In genomic region chr3:107579466-107579865, GRCm38 (mm10) we compare ENCODE assay signal across 9 mouse cellular contexts. TPM values are rescaled to one million over a fixed set of nuclear protein-coding genes. Genes with fewer than 3 reads are reported as not detected.
DNase-seq lines count a peak whose midpoint lies in the region; ATAC-seq lines count a peak whose summit lies in the region.
"Had no signal": no experiment of that assay in that cellular context is flagged by ENCODE, and none has a peak within 500 bp of the region (broad histone marks: within the 10 kb centered on the region; RNA-seq: fewer than 3 reads in every experiment).

No protein-coding gene starts in this region.

- no peak overlapping the region for H3K4me2 ChIP-seq in midbrain, embryonic 15.5 days
- no peak overlapping the region for H3K4me2 ChIP-seq in midbrain, embryonic 14.5 days (ENCODE audit: low read length)

- peaks cover 32% of the 10 kb centered on the region for H3K4me1 ChIP-seq in midbrain, embryonic 10.5 days
- H3K4me1 ChIP-seq in midbrain, embryonic 15.5 days = peaks cover 9% of the 10 kb centered on the region
- H3K4me1 ChIP-seq in midbrain, embryonic 14.5 days (ENCODE audit: control insufficient read depth, insufficient read depth, low read length) = peaks cover 6% of the 10 kb centered on the region; the same call in 1 of the 2 replicates

- H3K4me3 ChIP-seq in midbrain, embryonic 10.5 days = no peak overlapping the region
- no peak overlapping the region for H3K4me3 ChIP-seq in midbrain, embryonic 15.5 days
- H3K4me3 ChIP-seq in midbrain, embryonic 14.5 days (replicated peaks; ENCODE audit: low read depth, low read length) = no peak overlapping the region
- H3K4me3 ChIP-seq: megakaryocyte, embryonic 14.5 days had no signal

- DNase-seq in midbrain, embryonic 10.5 days (ENCODE audit: low spot score) = peak; percentile 71
- DNase-seq in NIH3T3 (ENCODE audit: low read depth) = peak; percentile 77
- peak; percentile 73 to 80 for DNase-seq in cerebellum, adult 18-20 months
- DNase-seq in frontal cortex, postnatal 25 days (ENCODE audit: low spot score in 2 of 2) = peak; percentile 53 to 70
- peak; percentile 72 to 86 for DNase-seq in left cerebral cortex, adult 18-20 months (ENCODE audit: low spot score in 2 of 2)
- peak; percentile 88 for DNase-seq in midbrain, embryonic 14.5 days

- WGBS in midbrain, embryonic 10.5 days = 6% methylated on average over 4 of the region's 4 CpGs
- 2% methylated on average over 4 of the region's 4 CpGs for WGBS in midbrain, embryonic 15.5 days
- WGBS in midbrain, embryonic 14.5 days = 4% methylated on average over 4 of the region's 4 CpGs

- no peak overlapping the region for H3K27ac ChIP-seq in midbrain, embryonic 10.5 days (replicated peaks)
- H3K27ac ChIP-seq in midbrain, embryonic 15.5 days = no peak overlapping the region
- no peak overlapping the region for H3K27ac ChIP-seq in midbrain, embryonic 14.5 days (replicated peaks; ENCODE audit: low read depth, low read length)

- no peak overlapping the region for H3K9ac ChIP-seq in midbrain, embryonic 15.5 days
- no peak overlapping the region for H3K9ac ChIP-seq in midbrain, embryonic 14.5 days (replicated peaks; ENCODE audit: low read length)

- no peaks in the 10 kb centered on the region for H3K36me3 ChIP-seq in midbrain, embryonic 10.5 days
- no peaks in the 10 kb centered on the region for H3K36me3 ChIP-seq in midbrain, embryonic 15.5 days (replicated peaks)
- H3K36me3 ChIP-seq in midbrain, embryonic 14.5 days (ENCODE audit: control insufficient read depth, insufficient read depth, low read length) = no peaks in the 10 kb centered on the region

- peaks cover 68% of the 10 kb centered on the region for H3K27me3 ChIP-seq in midbrain, embryonic 10.5 days (ENCODE audit: low read depth, poor library complexity, severe bottlenecking)
- H3K27me3 ChIP-seq in midbrain, embryonic 15.5 days (replicated peaks) = peaks cover 48% of the 10 kb centered on the region
- H3K27me3 ChIP-seq in midbrain, embryonic 14.5 days (ENCODE audit: control insufficient read depth, insufficient read depth, low read length) = peaks cover 53% of the 10 kb centered on the region

- H3K9me3 ChIP-seq in midbrain, embryonic 10.5 days (replicated peaks) = no peaks in the 10 kb centered on the region
- no peaks in the 10 kb centered on the region for H3K9me3 ChIP-seq in midbrain, embryonic 15.5 days
- H3K9me3 ChIP-seq in midbrain, embryonic 14.5 days (ENCODE audit: control insufficient read depth, low read length) = no peaks in the 10 kb centered on the region
- H3K9me3 ChIP-seq: megakaryocyte, embryonic 14.5 days had no signal

- no peak for ATAC-seq in midbrain, embryonic 15.5 days (replicated peaks)
- no peak for ATAC-seq in midbrain, embryonic 14.5 days (ENCODE audit: low FRiP score, low TSS enrichment)
- no peak for ATAC-seq in inflammation-experienced regulatory T-cells, adult 6 months

RNA-seq across cellular contexts. Expression of gene Alx3, which starts 15.4 kb away (rescaled TPM):
- polyA plus RNA-seq in midbrain, embryonic 10.5 days (2016; fragmentation: Nextera tagmentation; extraction: Ambion mirVana) = 4.9 and 6.7 TPM in 2 replicates
- 1.0 and 1.2 TPM in 2 replicates for polyA plus RNA-seq in midbrain, embryonic 15.5 days (2015; fragmentation: Nextera tagmentation; extraction: Ambion mirVana)
- 1 to 10 TPM; 2.0 to 2.5 TPM for total RNA-seq in left cerebral cortex, adult 18-20 months (2021)
- polyA plus RNA-seq in midbrain, embryonic 14.5 days (2014; fragmentation: Nextera tagmentation; extraction: Ambion mirVana) = 0.74 TPM in 1 of 2 replicates, not detected in the other
- not detected for polyA plus RNA-seq in inflammation-experienced regulatory T-cells, adult 6 months (2017; shearing (Covaris generic))

RNA-seq across cellular contexts. Expression of gene Ubl4b, which starts 24.6 kb away (rescaled TPM):
- 0.12 TPM in 1 of 2 replicates, not detected in the other for polyA plus RNA-seq in midbrain, embryonic 10.5 days (2016; fragmentation: Nextera tagmentation; extraction: Ambion mirVana)
- not detected in 2 replicates for polyA plus RNA-seq in midbrain, embryonic 15.5 days (2015; fragmentation: Nextera tagmentation; extraction: Ambion mirVana)
- not detected for total RNA-seq in left cerebral cortex, adult 18-20 months (2021)
- polyA plus RNA-seq in midbrain, embryonic 14.5 days (2014; fragmentation: Nextera tagmentation; extraction: Ambion mirVana) = not detected in 2 replicates
- polyA plus RNA-seq in inflammation-experienced regulatory T-cells, adult 6 months (2017; shearing (Covaris generic)) = not detected

RNA-seq across cellular contexts. Expression of gene Gm10961, which starts 51.7 kb away (rescaled TPM):
- polyA plus RNA-seq in midbrain, embryonic 10.5 days (2016; fragmentation: Nextera tagmentation; extraction: Ambion mirVana) = not detected in 2 replicates
- not detected in 2 replicates for polyA plus RNA-seq in midbrain, embryonic 15.5 days (2015; fragmentation: Nextera tagmentation; extraction: Ambion mirVana)
- total RNA-seq in left cerebral cortex, adult 18-20 months (2021) = not detected
- polyA plus RNA-seq in midbrain, embryonic 14.5 days (2014; fragmentation: Nextera tagmentation; extraction: Ambion mirVana) = not detected in 2 replicates
- not detected for polyA plus RNA-seq in inflammation-experienced regulatory T-cells, adult 6 months (2017; shearing (Covaris generic))

RNA-seq across cellular contexts. Expression of gene Strip1, which starts 52.0 kb away (rescaled TPM):
- polyA plus RNA-seq in midbrain, embryonic 10.5 days (2016; fragmentation: Nextera tagmentation; extraction: Ambion mirVana) = 70.0 and 83.8 TPM in 2 replicates
- polyA plus RNA-seq in midbrain, embryonic 15.5 days (2015; fragmentation: Nextera tagmentation; extraction: Ambion mirVana) = 178 and 182 TPM in 2 replicates
- 10 to 100 TPM; 63.9 to 65.4 TPM for total RNA-seq in left cerebral cortex, adult 18-20 months (2021)
- polyA plus RNA-seq in midbrain, embryonic 14.5 days (2014; fragmentation: Nextera tagmentation; extraction: Ambion mirVana) = 154 and 189 TPM in 2 replicates
- 10 to 100 TPM; 11.1 to 20.6 (median 15.6) TPM for polyA plus RNA-seq in inflammation-experienced regulatory T-cells, adult 6 months (2017; shearing (Covaris generic))
